Mouse (Mus musculus) cortical plate, adult 2 months (tissue): Measurements from ENCODE around the gene Ccnb1ip1. TPM values are rescaled to one million over a fixed set of nuclear protein-coding genes. Genes with fewer than 3 reads are reported as not detected.

Experiments used
- H3K27ac ChIP-seq: fragments of 200-500 bp; 2 replicates; pipeline ENCODE4 v1.5.1; 2012; ENCODE audit warnings: low read length, control low read depth, inconsistent platforms; ENCODE audit not compliant: insufficient read depth
- H3K4me1 ChIP-seq: fragments of 200-500 bp; 2 replicates; pipeline ENCODE4 v1.6.1; 2011; ENCODE audit warnings: low read length; ENCODE audit not compliant: control insufficient read depth, insufficient read depth
- H3K4me3 ChIP-seq: fragments of 200-500 bp; 2 replicates; pipeline ENCODE4 v1.5.1; 2011; ENCODE audit warnings: mild to moderate bottlenecking, low read length, control low read depth; ENCODE audit not compliant: insufficient read depth
- CTCF ChIP-seq: fragments of 200-500 bp; IDR thresholded peaks from 2 replicates; pipeline ENCODE4 v1.5.1; 2011; ENCODE audit warnings: mild to moderate bottlenecking, control low read depth, low read length; ENCODE audit not compliant: insufficient read depth; ENCODE audit errors: extremely low read depth
- POLR2A ChIP-seq: fragments of 200-500 bp; IDR thresholded peaks from 2 replicates; pipeline ENCODE4 v1.6.1; 2011; ENCODE audit warnings: mild to moderate bottlenecking, low read length, control low read depth; ENCODE audit not compliant: insufficient read depth; ENCODE audit errors: extremely low read depth
- polyA plus RNA-seq: library from polyadenylated mRNA; depleted of rRNA; stranded (reverse); fragments of >200 nt; gene quantifications from 2 replicates; pipeline ENCODE4 v1.2.3, GENCODE M21; 2012; rRNA removed

The Ccnb1ip1 gene
- polyA plus RNA-seq, 1 experiment, result not detected

- Histone ChIP-seq H3K4me3 (peak within 1 kb of the TSS; percentile 91), H3K27ac (0 out of 2 replicates have a peak within 1 kb of the TSS, but pooled peaks have one; percentile 36), H3K4me1 (no peaks in the 10 kb centered on the region; the same call in 1 of the 2 replicates)
- peak; percentile 78 for TF ChIP-seq POLR2A
- peak; percentile 73 for TF ChIP-seq CTCF
Measured at GRCm38 (mm10) chr14:50785251-50785637, 22.3 kb downstream of the Ccnb1ip1 start, which contains the start of gene Ttc5. Gene Ttc5 (minus strand): TSS chr14:50785519.

DNA sequence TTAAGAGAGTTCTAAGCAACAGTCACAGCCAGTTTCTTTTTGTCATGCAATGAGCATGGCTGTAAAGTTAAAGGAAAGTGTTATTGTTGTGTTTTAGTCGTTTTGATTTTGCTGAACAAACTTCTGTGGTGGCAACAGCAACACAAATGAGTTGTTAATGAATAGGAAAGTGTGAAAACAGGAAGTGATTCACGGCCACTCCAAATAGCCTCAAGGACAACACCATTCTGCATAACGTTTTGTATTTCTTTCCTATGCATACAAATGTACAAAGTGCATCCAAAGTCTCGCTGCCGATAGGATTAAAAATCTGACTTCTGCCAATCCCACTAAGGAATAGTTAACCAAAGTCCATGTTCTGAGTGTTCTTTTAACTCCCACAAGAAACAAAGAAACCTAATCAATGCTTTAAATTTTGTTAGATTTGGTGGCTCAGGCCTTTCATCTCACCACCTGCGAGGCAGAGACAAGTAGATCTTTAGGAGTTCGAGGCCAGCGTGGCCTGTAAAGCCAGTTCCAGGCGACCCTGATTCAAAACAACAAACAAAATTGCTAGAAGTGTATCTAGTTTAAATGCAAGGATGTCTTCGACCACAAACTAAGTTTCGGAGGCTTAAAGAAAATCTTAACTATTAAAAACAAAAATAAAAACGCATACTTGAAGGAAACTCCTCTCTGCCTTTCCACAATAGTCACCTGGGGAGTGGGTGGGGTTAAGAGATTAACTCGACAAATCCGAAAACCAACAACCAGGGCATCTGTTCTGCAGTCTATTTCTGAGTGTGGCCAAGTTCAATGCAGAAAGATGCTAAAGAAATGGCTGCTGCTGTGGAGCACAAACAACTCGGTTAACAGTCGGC lies 22.9 kb downstream of the Ccnb1ip1 start:
- Histone ChIP-seq H3K4me3 (peak overlapping the region; percentile 91), H3K4me1 (no peaks in the 10 kb centered on the region; the same call in 1 of the 2 replicates), H3K27ac (0 out of 2 replicates have a peak overlapping the region, but pooled peaks have one; percentile 36)
- TF ChIP-seq POLR2A, result no peak

DNA sequence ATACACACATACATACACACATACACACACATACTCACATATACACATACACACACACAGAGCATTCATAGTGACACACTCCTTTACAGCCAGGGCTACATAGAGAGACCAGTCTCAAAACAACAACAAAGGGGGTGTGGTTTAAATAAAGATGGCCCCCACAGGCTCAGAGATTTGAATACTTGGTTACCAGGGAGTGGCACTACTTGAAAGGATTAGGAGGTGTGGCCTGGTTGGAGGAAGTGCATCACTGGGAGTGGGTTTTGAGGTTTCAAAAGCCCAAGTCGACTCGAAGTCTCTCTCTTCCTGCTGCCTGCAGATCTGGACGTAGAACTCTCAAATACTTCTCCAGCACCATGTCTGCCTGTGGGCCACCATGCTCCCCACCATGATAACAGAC lies 25.4 kb downstream of the Ccnb1ip1 start:
- Histone ChIP-seq H3K4me3 (no peak overlapping the region), H3K4me1 (no peaks in the 10 kb centered on the region; the same call in 1 of the 2 replicates)
- TF ChIP-seq POLR2A, result no peak
- TF ChIP-seq CTCF, result no peak

GRCm38 (mm10) chr14:50771342-50771741 lies 36.2 kb downstream of the Ccnb1ip1 start:
- Histone ChIP-seq H3K4me1 (no peaks in the 10 kb centered on the region), H3K27ac (no peak overlapping the region), H3K4me3 (no peak overlapping the region)
- TF ChIP-seq POLR2A (no peak), CTCF (peak; percentile 16; the same call in 1 of the 2 replicates)

More for the DNA sequence above, 25.4 kb downstream of the Ccnb1ip1 start:
- H3K27ac ChIP-seq, result no peak overlapping the region

DNA sequence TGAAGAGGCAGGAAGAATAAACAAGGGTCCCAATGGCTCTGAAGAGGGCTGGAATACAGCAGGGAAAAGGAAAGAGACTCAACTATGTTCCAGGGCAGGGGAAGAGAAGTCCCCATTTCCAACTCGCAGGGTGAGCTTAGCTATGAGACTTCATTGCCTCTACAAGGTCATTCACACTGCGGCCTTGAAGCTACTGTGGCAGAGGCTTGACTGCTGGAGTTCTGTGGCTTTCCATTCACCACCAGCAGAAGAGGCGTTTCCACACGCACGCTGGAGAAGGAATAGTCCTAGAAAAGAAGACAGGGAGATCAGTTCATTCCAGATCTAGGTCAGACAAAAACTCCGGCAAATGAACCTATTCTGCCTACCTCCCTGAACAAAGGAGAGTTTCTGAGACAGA lies 41.8 kb downstream of the Ccnb1ip1 start:
- no peak overlapping the region for H3K4me3 ChIP-seq
- no peaks in the 10 kb centered on the region for H3K4me1 ChIP-seq
- TF ChIP-seq CTCF (no peak), POLR2A (no peak)
- H3K27ac ChIP-seq, result no peak overlapping the region

DNA sequence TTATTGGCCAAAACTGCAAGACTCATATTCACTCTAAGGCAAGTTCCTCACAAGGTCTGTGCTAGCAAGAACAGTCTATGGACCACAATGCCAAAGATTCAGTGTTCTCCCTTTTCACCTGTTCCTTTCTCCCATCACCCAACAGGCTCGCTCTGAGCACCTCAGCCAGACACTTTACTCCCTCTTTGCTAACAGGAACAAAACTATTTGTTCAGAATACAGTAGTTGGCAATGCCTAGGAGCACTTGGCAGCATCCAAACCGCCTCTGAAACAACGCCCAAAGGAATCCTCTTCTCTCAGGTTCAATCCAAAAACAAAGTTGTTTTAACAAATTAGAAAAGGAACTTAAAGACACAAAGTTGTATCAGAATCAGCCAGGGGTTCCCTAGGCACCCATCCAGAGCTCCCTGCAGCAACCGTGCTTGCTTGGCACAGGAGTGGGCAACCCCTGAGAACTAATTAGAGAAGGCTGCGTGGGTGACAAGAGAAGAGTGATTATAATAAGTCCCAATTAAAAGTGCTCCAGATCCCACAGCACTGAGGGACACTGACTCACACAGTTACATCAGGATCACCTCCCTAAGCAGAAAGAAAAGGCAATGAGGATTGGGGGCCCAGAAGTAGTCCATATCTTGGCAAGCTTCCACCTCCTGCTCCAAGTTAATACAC lies 49.0 kb downstream of the Ccnb1ip1 start:
- Histone ChIP-seq H3K27ac (no peak overlapping the region), H3K4me1 (0 out of 2 replicates have a peak, but pooled peaks cover 1% of the 10 kb centered on the region), H3K4me3 (no peak overlapping the region)
- TF ChIP-seq POLR2A (no peak), CTCF (no peak)

DNA sequence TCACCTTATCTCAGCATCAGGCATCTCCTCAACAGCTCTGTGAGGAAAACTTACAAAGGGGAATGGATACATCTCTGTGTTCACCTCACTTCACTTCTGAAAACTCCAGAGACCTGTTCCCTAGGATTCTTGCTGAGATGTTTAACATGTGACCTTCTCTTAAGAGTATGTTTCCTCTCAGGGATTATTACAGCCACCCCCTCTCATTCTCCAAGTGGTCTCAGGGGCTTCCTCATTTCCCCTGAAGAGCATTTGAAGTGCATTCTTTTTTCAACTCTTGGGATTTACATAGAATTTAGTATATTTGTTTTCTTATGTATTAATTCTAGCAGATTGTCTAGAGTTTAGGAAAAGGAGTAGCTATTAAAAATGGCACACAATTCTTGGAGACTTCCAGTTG lies 62.5 kb downstream of the Ccnb1ip1 start, which contains the start of gene Olfr749:
Olfr749 (minus strand) TSS at position 101 of the 400 bp plus-strand sequence.
- Histone ChIP-seq H3K4me1 (no peaks in the 10 kb centered on the region), H3K27ac (no peak within 1 kb of the TSS), H3K4me3 (no peak within 1 kb of the TSS)
- TF ChIP-seq POLR2A (no peak), CTCF (no peak)

- Histone ChIP-seq H3K4me1 (no peaks in the 10 kb centered on the region), H3K27ac (no peak overlapping the region), H3K4me3 (no peak overlapping the region)
- TF ChIP-seq POLR2A, result no peak
- TF ChIP-seq CTCF, result no peak
Measured at GRCm38 (mm10) chr14:50741584-50741983, 65.9 kb downstream of the Ccnb1ip1 start.

DNA sequence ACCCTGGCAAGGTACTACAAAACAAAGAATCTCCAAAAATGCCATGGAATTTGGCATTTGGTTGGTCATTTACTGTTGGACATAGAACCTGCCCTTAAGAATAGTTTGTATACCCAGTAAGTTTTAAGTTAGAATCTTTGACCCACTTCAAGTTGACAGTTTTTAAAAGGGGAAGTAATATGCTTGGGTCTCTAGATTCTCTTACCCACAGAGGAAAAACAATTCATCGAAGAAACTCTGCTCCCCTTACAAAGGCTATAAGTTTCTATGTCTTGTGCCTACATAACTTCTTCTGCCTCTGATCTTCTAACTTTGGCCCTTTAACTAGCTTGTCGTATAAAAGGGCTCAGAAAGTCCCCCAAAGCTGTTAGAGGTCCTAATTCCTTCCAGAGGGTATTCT lies 67.2 kb downstream of the Ccnb1ip1 start:
- TF ChIP-seq POLR2A (no peak), CTCF (no peak)
- no peaks in the 10 kb centered on the region for H3K4me1 ChIP-seq
- H3K4me3 ChIP-seq, result no peak overlapping the region
- no peak overlapping the region for H3K27ac ChIP-seq

Other genes with a start within 250 kb of the Ccnb1ip1 start
- gene Olfr744, start 192.9 kb downstream of the Ccnb1ip1 start, polyA plus RNA-seq, result not detected in 2 replicates
- not detected in 2 replicates for gene Olfr745, start 168.3 kb downstream of the Ccnb1ip1 start, polyA plus RNA-seq
- not detected in 2 replicates for gene Olfr746, start 160.6 kb downstream of the Ccnb1ip1 start, polyA plus RNA-seq
- gene Olfr747, start 114.5 kb downstream of the Ccnb1ip1 start, polyA plus RNA-seq, result not detected in 2 replicates
- gene Olfr748, start 100.4 kb downstream of the Ccnb1ip1 start, polyA plus RNA-seq, result not detected in 2 replicates
- gene Olfr749, start 62.6 kb downstream of the Ccnb1ip1 start, polyA plus RNA-seq, result not detected in 2 replicates
- 59.4 and 63.3 TPM in 2 replicates for gene Ttc5, start 22.2 kb downstream of the Ccnb1ip1 start, polyA plus RNA-seq
- gene Parp2, start 109 bp upstream of the Ccnb1ip1 start, polyA plus RNA-seq, result 49.2 and 58.6 TPM in 2 replicates
- gene Tep1, start 62.8 kb upstream of the Ccnb1ip1 start, polyA plus RNA-seq, result 4.4 and 4.6 TPM in 2 replicates
- 4.1 and 5.1 TPM in 2 replicates for gene Klhl33, start 89.8 kb upstream of the Ccnb1ip1 start, polyA plus RNA-seq
- 61.2 and 62.6 TPM in 2 replicates for gene Osgep, start 117.2 kb upstream of the Ccnb1ip1 start, polyA plus RNA-seq
- 57.6 and 62.4 TPM in 2 replicates for gene Apex1, start 117.2 kb upstream of the Ccnb1ip1 start, polyA plus RNA-seq
- 169 and 177 TPM in 2 replicates for gene Pip4p1, start 123.1 kb upstream of the Ccnb1ip1 start, polyA plus RNA-seq
- gene Pnp, start 123.3 kb upstream of the Ccnb1ip1 start, polyA plus RNA-seq, result 29.3 and 31.3 TPM in 2 replicates
- gene Gm49342, start 136.8 kb upstream of the Ccnb1ip1 start, polyA plus RNA-seq, result 24.8 and 28.5 TPM in 2 replicates
- 0.87 and 1.4 TPM in 2 replicates for gene Pnp2, start 148.3 kb upstream of the Ccnb1ip1 start, polyA plus RNA-seq
- 0.08 and 0.19 TPM in 2 replicates for gene Rnase10, start 200.0 kb upstream of the Ccnb1ip1 start, polyA plus RNA-seq
- gene Rnase9, start 234.1 kb upstream of the Ccnb1ip1 start, polyA plus RNA-seq, result 0.08 TPM in 1 of 2 replicates, not detected in the other
- not detected in 2 replicates for gene Rnase11, start 242.4 kb upstream of the Ccnb1ip1 start, polyA plus RNA-seq
- 0.30 TPM in 1 of 2 replicates, not detected in the other for gene Rnase12, start 249.9 kb upstream of the Ccnb1ip1 start, polyA plus RNA-seq